Mouse (Mus musculus): ENCODE results near the gene Rps15. TPM values are rescaled to one million over a fixed set of nuclear protein-coding genes. Genes with fewer than 3 reads are reported as not detected.
A peak's percentile ranks its signal among the peaks of the same experiment; 100 is the strongest.

Gene Rps15
- polyA plus RNA-seq, 1 experiment, result not detected

DNA sequence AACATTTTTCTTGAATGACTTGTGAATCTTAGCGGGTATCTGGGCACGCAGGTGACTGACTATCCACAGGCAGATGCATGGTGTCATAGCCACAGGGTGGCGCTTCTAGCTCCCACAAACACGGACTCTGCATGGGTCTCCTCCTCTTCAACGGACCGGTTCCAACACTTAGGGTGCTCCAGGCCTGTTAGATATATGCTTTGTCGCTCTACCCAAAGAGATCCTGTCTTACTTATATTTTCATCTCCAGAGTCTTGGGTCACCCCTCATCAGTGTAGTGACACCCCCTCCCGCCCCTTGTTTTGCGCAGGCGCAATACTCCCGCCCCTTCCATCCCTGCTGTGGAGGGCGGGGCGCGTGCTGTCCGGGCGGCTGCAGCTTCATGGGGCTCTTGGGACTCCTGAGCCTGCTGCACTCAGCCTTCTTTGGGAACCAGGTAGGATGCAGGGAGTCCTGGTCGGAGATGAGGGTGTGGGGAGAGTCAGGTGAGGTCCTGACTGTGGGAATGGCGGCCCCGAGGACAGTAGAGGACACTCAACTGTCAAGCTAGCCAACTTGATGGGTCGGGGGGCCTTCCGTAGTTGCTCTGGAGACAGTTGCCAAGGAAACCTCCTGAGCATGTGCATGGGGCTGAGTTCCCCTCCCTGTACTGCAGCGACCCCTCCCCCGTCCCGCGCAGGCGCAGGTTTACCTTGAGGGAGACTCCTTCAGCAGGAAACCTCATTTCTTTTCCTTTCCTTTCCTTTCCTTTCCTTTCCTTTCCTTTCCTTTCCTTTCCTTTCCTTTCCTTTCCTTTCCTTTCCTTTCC is 3.6 kb downstream of the Rps15 start, which contains the start of gene Apc2:
Gene Apc2 (plus strand): TSS at position 360 of the 808 bp plus-strand sequence.
- H3K4me3 ChIP-seq (ENCODE audit: insufficient read depth, low read depth, low read length), result peak within 1 kb of the TSS; percentile 77
- WGBS, result 1% methylated on average over 26 of the region's 26 CpGs
- H3K4me1 ChIP-seq (ENCODE audit: control insufficient read depth, insufficient read depth, low read length), result peaks cover 56% of the 10 kb centered on the region
- H3K27ac ChIP-seq (ENCODE audit: insufficient read depth, low read depth, low read length), result peak within 1 kb of the TSS; percentile 80
- TF ChIP-seq CTCF (IDR thresholded peaks at IDR 0.05; ENCODE audit: insufficient read depth, low read depth, low read length) (peak; percentile 73), POLR2A (IDR thresholded peaks at IDR 0.05; ENCODE audit: insufficient read depth, low read depth, low read length) (peak; percentile 33; the same call in 1 of the 2 replicates)

DNA sequence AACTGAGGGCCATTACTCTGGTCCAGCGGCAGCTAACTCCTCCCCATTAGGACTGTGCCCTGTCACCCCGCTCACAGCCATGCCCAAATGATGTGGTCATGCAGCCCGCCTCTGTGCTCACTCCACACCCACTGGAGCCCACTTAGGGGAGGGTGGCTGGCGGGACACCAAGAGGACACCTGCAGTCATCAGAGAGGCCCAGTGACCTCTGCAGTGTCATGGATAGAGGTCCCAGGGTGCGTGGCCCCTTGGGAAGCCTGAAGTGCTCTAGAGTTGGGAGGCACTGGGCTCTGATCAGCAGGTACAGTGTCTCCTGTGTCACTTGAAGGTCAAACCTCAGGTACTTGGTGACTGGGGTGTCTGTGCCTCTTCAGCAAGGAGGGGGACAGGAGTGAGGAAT is 4.6 kb downstream of the Rps15 start:
- TF ChIP-seq CTCF (IDR thresholded peaks at IDR 0.05; ENCODE audit: insufficient read depth, low read depth, low read length), result no peak
- TF ChIP-seq POLR2A (IDR thresholded peaks at IDR 0.05; ENCODE audit: insufficient read depth, low read depth, low read length), result no peak
- peaks cover 64% of the 10 kb centered on the region for H3K4me1 ChIP-seq (ENCODE audit: control insufficient read depth, insufficient read depth, low read length)
- 78% methylated on average over 5 of the region's 5 CpGs for WGBS
- H3K4me3 ChIP-seq (ENCODE audit: insufficient read depth, low read depth, low read length), result peak overlapping the region; percentile 77
- H3K27ac ChIP-seq (ENCODE audit: insufficient read depth, low read depth, low read length), result peak overlapping the region; percentile 32

DNA sequence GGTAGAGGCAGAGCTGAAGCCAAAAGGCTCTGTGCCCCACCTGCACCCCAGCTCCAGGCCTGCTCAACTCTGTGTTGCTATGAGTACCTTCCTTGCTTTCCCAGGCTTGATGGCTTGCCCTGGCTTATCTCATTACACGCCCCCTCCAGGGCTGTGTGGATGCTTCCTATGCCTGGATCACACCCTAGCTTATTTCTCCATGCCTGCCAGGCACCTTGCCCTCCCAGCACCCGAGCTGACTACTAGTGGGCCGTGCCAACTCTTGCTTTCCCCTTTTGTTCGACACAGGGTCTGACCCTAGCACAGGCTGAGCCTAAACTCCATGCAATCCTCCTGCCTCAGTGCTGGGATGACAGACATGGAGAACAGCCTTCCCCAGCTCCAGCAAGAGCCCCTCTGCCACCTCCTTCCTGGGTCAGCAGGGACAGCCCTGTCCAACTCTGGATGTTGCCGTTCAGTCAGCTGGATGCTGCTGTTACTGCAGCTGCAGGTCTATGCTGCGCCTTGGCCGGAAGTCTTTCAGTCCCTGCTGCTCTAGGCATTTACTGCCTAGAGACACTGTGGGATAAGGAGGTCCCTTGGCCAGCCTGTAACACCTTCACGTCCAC is 5.4 kb downstream of the Rps15 start:
- TF ChIP-seq CTCF (IDR thresholded peaks at IDR 0.05; ENCODE audit: insufficient read depth, low read depth, low read length) (no peak), POLR2A (IDR thresholded peaks at IDR 0.05; ENCODE audit: insufficient read depth, low read depth, low read length) (no peak)
- no peak overlapping the region for H3K27ac ChIP-seq (ENCODE audit: insufficient read depth, low read depth, low read length)
- 45% methylated on average over 8 of the region's 8 CpGs for WGBS
- no peak overlapping the region for H3K4me3 ChIP-seq (ENCODE audit: insufficient read depth, low read depth, low read length)
- peaks cover 70% of the 10 kb centered on the region for H3K4me1 ChIP-seq (ENCODE audit: control insufficient read depth, insufficient read depth, low read length)

DNA sequence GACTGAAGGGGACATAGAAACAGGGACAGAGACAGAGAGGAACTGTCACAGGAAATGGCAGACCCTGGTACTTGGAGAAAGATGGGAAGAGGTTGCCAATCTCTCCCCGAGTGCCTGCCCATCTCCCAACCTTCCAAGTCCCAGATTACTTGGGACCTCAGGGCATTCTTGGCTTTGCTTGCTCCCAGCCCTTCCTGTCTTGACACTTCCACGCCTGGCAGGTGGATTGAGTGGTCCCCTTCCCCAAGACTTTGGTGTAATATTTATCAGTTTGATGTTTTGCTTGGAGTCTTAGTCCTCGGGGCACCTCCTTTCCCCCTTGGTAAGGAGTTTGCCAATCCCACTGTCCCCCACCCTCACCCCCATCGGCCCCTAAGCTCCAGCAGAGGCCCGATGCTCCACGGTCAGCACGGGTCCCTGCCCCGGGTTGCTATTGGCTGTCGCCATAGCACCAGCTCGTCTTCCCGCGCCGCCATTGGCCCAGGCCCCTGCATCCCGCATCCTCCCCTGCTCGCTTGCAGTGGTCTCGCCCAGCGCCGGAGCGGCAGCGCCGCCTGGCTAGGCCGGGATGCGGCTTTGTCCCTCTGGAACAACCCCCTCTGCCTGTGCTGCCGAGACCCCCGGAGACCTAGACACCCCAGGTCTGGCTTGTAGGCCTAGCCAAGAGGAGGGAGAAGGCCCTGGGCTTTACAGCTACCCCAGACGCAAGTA is 6.5 kb downstream of the Rps15 start:
- WGBS, result 2% methylated on average over 26 of the region's 26 CpGs
- TF ChIP-seq POLR2A (IDR thresholded peaks at IDR 0.05; ENCODE audit: insufficient read depth, low read depth, low read length), result peak; percentile 93
- no peak for TF ChIP-seq CTCF (IDR thresholded peaks at IDR 0.05; ENCODE audit: insufficient read depth, low read depth, low read length)
- Histone ChIP-seq H3K4me3 (ENCODE audit: insufficient read depth, low read depth, low read length) (peak overlapping the region; percentile 89), H3K27ac (ENCODE audit: insufficient read depth, low read depth, low read length) (peak overlapping the region; percentile 94), H3K4me1 (ENCODE audit: control insufficient read depth, insufficient read depth, low read length) (peaks cover 61% of the 10 kb centered on the region)

DNA sequence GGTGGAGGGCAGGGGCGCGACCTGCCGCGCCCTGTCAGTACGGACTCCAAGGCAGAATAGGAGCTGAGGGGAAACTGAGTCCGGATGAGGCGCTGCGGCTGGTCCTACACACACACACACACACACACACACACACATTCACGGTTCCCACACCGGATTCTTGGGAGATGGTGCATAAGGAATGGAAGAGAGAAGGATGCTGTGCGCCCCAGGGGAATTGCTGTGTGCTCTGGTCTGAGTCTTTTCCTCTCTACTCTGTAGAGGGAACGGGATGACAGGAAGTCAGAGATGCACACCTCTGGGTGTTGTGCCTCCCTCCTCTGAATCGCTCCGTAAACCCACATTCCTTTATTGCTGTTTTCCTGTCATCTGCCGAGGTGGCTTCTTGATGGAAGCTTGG is 7.0 kb downstream of the Rps15 start:
- peak overlapping the region; percentile 94 for H3K27ac ChIP-seq (ENCODE audit: insufficient read depth, low read depth, low read length)
- peak overlapping the region; percentile 89 for H3K4me3 ChIP-seq (ENCODE audit: insufficient read depth, low read depth, low read length)
- H3K4me1 ChIP-seq (ENCODE audit: control insufficient read depth, insufficient read depth, low read length), result peaks cover 58% of the 10 kb centered on the region
- WGBS, result 8% methylated on average over 15 of the region's 15 CpGs
- TF ChIP-seq CTCF (IDR thresholded peaks at IDR 0.05; ENCODE audit: insufficient read depth, low read depth, low read length), result no peak
- TF ChIP-seq POLR2A (IDR thresholded peaks at IDR 0.05; ENCODE audit: insufficient read depth, low read depth, low read length), result no peak

DNA sequence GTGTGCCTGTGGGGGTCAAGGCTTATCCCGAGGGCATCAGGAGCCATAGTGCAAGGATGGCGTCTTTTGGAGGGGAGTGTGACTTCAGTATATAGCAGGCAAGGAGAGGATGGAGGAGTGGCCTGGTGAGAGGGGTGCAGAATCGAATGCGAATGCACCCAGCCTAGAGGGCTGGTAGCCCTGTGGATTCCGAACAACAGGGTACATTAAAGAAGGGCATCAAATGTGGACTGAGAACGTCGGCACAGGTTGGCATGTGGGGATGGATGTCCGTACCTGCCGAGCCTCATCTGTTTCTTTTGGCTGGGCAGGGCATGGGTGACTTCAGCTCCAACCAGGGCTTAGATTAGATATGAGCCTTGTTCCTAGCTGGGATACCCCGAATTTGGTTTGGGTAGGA is 7.6 kb downstream of the Rps15 start:
- peak overlapping the region; percentile 89 for H3K4me3 ChIP-seq (ENCODE audit: insufficient read depth, low read depth, low read length)
- 30% methylated on average over 10 of the region's 10 CpGs for WGBS
- H3K4me1 ChIP-seq (ENCODE audit: control insufficient read depth, insufficient read depth, low read length), result peaks cover 58% of the 10 kb centered on the region
- H3K27ac ChIP-seq (ENCODE audit: insufficient read depth, low read depth, low read length), result peak overlapping the region; percentile 94
- no peak for TF ChIP-seq CTCF (IDR thresholded peaks at IDR 0.05; ENCODE audit: insufficient read depth, low read depth, low read length)
- TF ChIP-seq POLR2A (IDR thresholded peaks at IDR 0.05; ENCODE audit: insufficient read depth, low read depth, low read length), result no peak

DNA sequence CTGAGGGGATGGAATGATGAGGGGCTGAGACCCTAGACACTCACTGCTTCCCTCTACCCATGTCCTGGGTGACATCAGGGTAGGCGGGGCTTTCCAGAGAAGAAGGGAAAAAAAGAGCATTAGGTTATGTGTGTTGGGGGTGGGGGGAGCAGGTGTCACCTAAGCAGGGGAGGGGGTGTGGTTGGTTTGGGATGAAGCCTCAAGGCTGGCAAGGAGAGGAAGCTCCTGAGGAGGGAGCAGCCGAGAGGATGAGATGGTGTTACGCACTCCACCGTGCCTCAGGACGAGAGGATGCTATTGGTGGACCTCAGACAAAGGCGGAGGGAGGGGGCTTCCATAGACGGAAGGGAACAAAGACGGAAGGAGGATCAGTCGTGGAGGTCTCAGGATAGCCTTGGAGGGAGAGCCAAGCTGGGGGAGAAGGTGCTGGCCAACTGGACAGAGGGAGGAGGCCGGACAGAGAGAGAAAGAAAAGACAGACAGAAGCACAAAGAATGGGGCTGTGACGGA is 8.5 kb downstream of the Rps15 start:
- Histone ChIP-seq H3K4me1 (ENCODE audit: control insufficient read depth, insufficient read depth, low read length) (peaks cover 55% of the 10 kb centered on the region), H3K4me3 (ENCODE audit: insufficient read depth, low read depth, low read length) (peak overlapping the region; percentile 42), H3K27ac (ENCODE audit: insufficient read depth, low read depth, low read length) (peak overlapping the region; percentile 39; the same call in 1 of the 2 replicates)
- WGBS, result 18% methylated on average over 11 of the region's 11 CpGs
- no peak for TF ChIP-seq CTCF (IDR thresholded peaks at IDR 0.05; ENCODE audit: insufficient read depth, low read depth, low read length)
- no peak for TF ChIP-seq POLR2A (IDR thresholded peaks at IDR 0.05; ENCODE audit: insufficient read depth, low read depth, low read length)

DNA sequence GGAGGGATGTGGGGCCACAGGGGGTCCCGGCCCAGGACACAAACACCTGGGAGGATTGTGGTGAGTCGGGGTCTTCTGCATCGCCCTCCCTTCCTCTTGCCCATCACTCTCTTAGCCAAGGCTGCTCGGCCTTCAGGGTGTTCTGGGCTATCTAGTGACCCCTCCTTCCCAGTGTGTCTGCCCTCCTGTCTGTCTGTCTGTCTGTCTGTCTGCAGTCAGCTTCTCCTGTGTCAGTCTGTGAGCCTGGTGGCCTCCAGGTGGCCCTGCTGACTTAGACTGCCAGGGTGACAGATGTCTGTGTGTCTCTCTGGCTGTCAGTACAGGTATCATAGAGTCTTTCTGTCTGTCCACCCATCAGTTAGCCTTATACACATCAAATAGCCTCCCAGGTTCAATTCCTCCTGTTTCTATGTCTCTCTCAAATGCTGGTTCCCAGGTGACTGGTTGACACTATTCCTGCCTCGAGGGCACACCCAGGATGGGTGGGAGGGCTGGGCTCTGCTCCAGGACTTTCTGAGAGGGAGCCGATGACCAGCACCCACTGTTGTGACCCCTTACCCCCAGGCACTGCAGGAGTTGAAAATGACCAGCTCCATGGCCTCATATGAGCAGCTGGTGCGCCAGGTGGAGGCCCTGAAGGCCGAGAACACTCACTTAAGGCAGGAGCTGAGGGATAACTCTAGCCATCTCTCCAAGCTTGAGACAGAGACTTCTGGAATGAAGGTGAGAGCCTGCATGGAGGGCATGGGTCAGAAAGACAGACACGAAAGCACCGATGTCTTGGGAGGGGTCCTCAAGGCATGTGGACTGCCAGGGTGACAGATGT is 9.2 kb downstream of the Rps15 start:
- Histone ChIP-seq H3K4me3 (ENCODE audit: insufficient read depth, low read depth, low read length) (peak overlapping the region; percentile 42), H3K27ac (ENCODE audit: insufficient read depth, low read depth, low read length) (peak overlapping the region; percentile 58), H3K4me1 (ENCODE audit: control insufficient read depth, insufficient read depth, low read length) (peaks cover 49% of the 10 kb centered on the region)
- TF ChIP-seq POLR2A (IDR thresholded peaks at IDR 0.05; ENCODE audit: insufficient read depth, low read depth, low read length) (no peak), CTCF (IDR thresholded peaks at IDR 0.05; ENCODE audit: insufficient read depth, low read depth, low read length) (no peak)
- WGBS, result 59% methylated on average over 10 of the region's 10 CpGs
